28 mouse cellular contexts compared by ENCODE assay signal in the genomic region with DNA sequence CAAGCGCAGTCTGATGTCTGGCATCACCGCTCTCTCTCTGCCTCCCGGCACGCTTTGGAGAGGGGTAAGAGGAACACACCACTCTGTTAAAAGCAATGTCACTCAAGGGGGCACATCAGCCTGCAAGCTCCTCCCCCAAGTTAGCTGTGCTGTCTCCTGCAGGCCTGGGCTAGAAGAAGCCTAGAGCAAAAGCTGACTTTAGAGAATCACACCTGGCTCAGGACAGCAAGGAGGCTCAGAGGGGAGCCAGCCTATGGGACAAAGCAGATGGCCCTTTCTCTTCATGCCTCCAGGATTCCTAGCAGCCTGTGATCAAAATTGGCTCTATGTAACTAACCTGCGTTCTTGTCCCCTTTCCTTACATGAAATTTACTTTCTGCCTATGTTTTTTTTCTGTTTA.
A peak's percentile ranks its signal among the peaks of the same experiment; 100 is the strongest.
DNase-seq lines count a peak whose midpoint lies in the region; ATAC-seq and TF ChIP-seq lines count a peak whose summit lies in the region.
"Had no signal": no experiment of that assay in that cellular context is flagged by ENCODE, and none has a peak within 500 bp of the region (broad histone marks: within the 10 kb centered on the region; RNA-seq: fewer than 3 reads in every experiment).

No protein-coding gene starts in this region.

- H3K4me3 ChIP-seq in midbrain, embryonic 16.5 days (ENCODE audit: low read depth, low read length) = no peak overlapping the region
- no peak overlapping the region for H3K4me3 ChIP-seq in midbrain, embryonic 15.5 days
- H3K4me3 ChIP-seq in kidney, adult 2 months (ENCODE audit: insufficient read depth, low read depth, low read length) = no peak overlapping the region
- H3K4me3 ChIP-seq: embryonic facial prominence, embryonic 12.5 days; forebrain, embryonic 15.5 days; kidney, embryonic 15.5 days; liver, embryonic 12.5 days; megakaryocyte, embryonic 14.5 days; neural tube, embryonic 15.5 days had no signal

- no peaks in the 10 kb centered on the region for H3K36me3 ChIP-seq in midbrain, embryonic 16.5 days (ENCODE audit: control insufficient read depth, insufficient read depth, low read length)
- no peaks in the 10 kb centered on the region for H3K36me3 ChIP-seq in midbrain, embryonic 15.5 days (replicated peaks)
- H3K36me3 ChIP-seq in kidney, adult 2 months (ENCODE audit: control insufficient read depth, insufficient read depth, low read length) = no peaks in the 10 kb centered on the region
- H3K36me3 ChIP-seq: embryonic facial prominence, embryonic 12.5 days; forebrain, embryonic 15.5 days; G1E; kidney, embryonic 15.5 days; liver, embryonic 12.5 days; neural tube, embryonic 15.5 days had no signal

- no peak for TF ChIP-seq CTCF in kidney, adult 2 months (conservative IDR thresholded peaks at IDR 0.05; ENCODE audit: insufficient read depth, insufficient read length, low read depth, low read length)

- WGBS in midbrain, embryonic 16.5 days = 56% methylated on average over 5 of the region's 5 CpGs
- WGBS in midbrain, embryonic 15.5 days = 59% methylated on average over 5 of the region's 5 CpGs
- WGBS in kidney, adult 2 months = 69% methylated on average over 5 of the region's 5 CpGs

- no peak overlapping the region for H3K9ac ChIP-seq in midbrain, embryonic 16.5 days (ENCODE audit: low read depth, low read length)
- no peak overlapping the region for H3K9ac ChIP-seq in midbrain, embryonic 15.5 days
- H3K9ac ChIP-seq: embryonic facial prominence, embryonic 12.5 days; forebrain, embryonic 15.5 days; hindbrain, embryonic 14.5 days; kidney, embryonic 15.5 days; liver, embryonic 12.5 days; liver, postnatal 0 days; neural tube, embryonic 15.5 days had no signal

- H3K27me3 ChIP-seq in midbrain, embryonic 16.5 days (ENCODE audit: control insufficient read depth, insufficient read depth, low read depth, low read length) = no peaks in the 10 kb centered on the region
- no peaks in the 10 kb centered on the region for H3K27me3 ChIP-seq in midbrain, embryonic 15.5 days (replicated peaks)
- H3K27me3 ChIP-seq in kidney, adult 2 months (replicated peaks; ENCODE audit: control insufficient read depth, insufficient read depth, low read length) = no peaks in the 10 kb centered on the region
- H3K27me3 ChIP-seq: embryonic facial prominence, embryonic 12.5 days; forebrain, embryonic 15.5 days; kidney, embryonic 15.5 days; liver, embryonic 12.5 days; megakaryocyte, embryonic 14.5 days; neural tube, embryonic 15.5 days had no signal

- ATAC-seq in cerebellum, adult (ENCODE audit: insufficient number of reproducible peaks, low FRiP score, low TSS enrichment) = peak; percentile 86
- peak; percentile 48; the same call in 1 of the 2 replicates for ATAC-seq in midbrain, embryonic 16.5 days
- no peak; the same call in 1 of the 2 replicates for ATAC-seq in midbrain, embryonic 15.5 days (replicated peaks)
- ATAC-seq: forebrain, embryonic 15.5 days; intestine, postnatal 0 days; liver, embryonic 12.5 days; liver, postnatal 0 days had no signal

- no peak overlapping the region for H3K4me2 ChIP-seq in midbrain, embryonic 16.5 days (ENCODE audit: low read length)
- H3K4me2 ChIP-seq in midbrain, embryonic 15.5 days = no peak overlapping the region
- H3K4me2 ChIP-seq: embryonic facial prominence, embryonic 12.5 days; forebrain, embryonic 15.5 days; heart, embryonic 11.5 days; hindbrain, embryonic 14.5 days; kidney, embryonic 15.5 days; liver, embryonic 12.5 days; neural tube, embryonic 15.5 days had no signal

- no peaks in the 10 kb centered on the region for H3K9me3 ChIP-seq in midbrain, embryonic 16.5 days (replicated peaks; ENCODE audit: control insufficient read depth, low read length, poor library complexity, severe bottlenecking)
- no peaks in the 10 kb centered on the region for H3K9me3 ChIP-seq in midbrain, embryonic 15.5 days
- H3K9me3 ChIP-seq: embryonic facial prominence, embryonic 12.5 days; forebrain, embryonic 15.5 days; kidney, embryonic 15.5 days; liver, embryonic 12.5 days; neural tube, embryonic 15.5 days had no signal

- TF ChIP-seq POLR2A in kidney, adult 2 months (IDR thresholded peaks at IDR 0.05; ENCODE audit: low read depth, low read length) = no peak

- H3K27ac ChIP-seq in midbrain, embryonic 16.5 days (ENCODE audit: low read length) = no peak overlapping the region
- H3K27ac ChIP-seq in midbrain, embryonic 15.5 days = no peak overlapping the region
- no peak overlapping the region for H3K27ac ChIP-seq in kidney, adult 2 months (ENCODE audit: insufficient read depth, low read depth, low read length)
- H3K27ac ChIP-seq: embryonic facial prominence, embryonic 12.5 days; forebrain, embryonic 15.5 days; hindbrain, embryonic 14.5 days; kidney, embryonic 15.5 days; liver, embryonic 12.5 days; neural tube, embryonic 15.5 days had no signal

- H3K4me1 ChIP-seq in midbrain, embryonic 16.5 days (ENCODE audit: control insufficient read depth, insufficient read depth, low read length) = peaks cover 11% of the 10 kb centered on the region; the same call in 1 of the 2 replicates
- H3K4me1 ChIP-seq in midbrain, embryonic 15.5 days = 0 out of 2 replicates have a peak, but pooled peaks cover 4% of the 10 kb centered on the region
- H3K4me1 ChIP-seq in kidney, adult 2 months (ENCODE audit: control insufficient read depth, insufficient read depth, low read length) = no peaks in the 10 kb centered on the region
- H3K4me1 ChIP-seq: embryonic facial prominence, embryonic 12.5 days; forebrain, embryonic 15.5 days; kidney, embryonic 15.5 days; liver, embryonic 12.5 days; megakaryocyte, embryonic 14.5 days; neural tube, embryonic 15.5 days had no signal

- DNase-seq in cerebellum, postnatal 4 days (ENCODE audit: low spot score in 2 of 2) = no peak
- DNase-seq in cerebellum, postnatal 10 days = peak; percentile 19 to 23
- DNase-seq in embryo, embryonic 11 days = no peak
- DNase-seq in adrenal gland, adult 2 months = no peak
- DNase-seq in kidney, adult 2 months = no peak
- DNase-seq: adrenal gland, postnatal 14 days; gastrocnemius, postnatal 25 days; heart, adult 18-20 months; heart, postnatal 36 days; kidney, postnatal 25 days; left cerebral cortex, postnatal 4 days; liver, postnatal 0 days; lung, postnatal 36 days; retina, postnatal 1 day; right cerebral cortex, postnatal 14 days had no signal

Comparison
In these comparisons a context has a peak if more than half of its experiments do, and no peak if none do; other contexts are left out.
1. DNase-seq: peak in cerebellum, postnatal 10 days (2 of 2); none in cerebellum, postnatal 4 days (0 of 2), embryo, embryonic 11 days (single experiment), adrenal gland, adult 2 months (single experiment) and kidney, adult 2 months (single experiment).